Mouse (Mus musculus): ENCODE measurements at regions not wholly inside any gene's neighbourhood (a gene's known extent, or its start where the extent isn't known, plus 50 kb on each side); places are given as distances from the start of the nearest gene placed in this dataset.
"Not testable (repeated sequence)": the region's sequence is repeated elsewhere in the genome, so short reads cannot be mapped to it uniquely, and the experiment has no call there.

DNA sequence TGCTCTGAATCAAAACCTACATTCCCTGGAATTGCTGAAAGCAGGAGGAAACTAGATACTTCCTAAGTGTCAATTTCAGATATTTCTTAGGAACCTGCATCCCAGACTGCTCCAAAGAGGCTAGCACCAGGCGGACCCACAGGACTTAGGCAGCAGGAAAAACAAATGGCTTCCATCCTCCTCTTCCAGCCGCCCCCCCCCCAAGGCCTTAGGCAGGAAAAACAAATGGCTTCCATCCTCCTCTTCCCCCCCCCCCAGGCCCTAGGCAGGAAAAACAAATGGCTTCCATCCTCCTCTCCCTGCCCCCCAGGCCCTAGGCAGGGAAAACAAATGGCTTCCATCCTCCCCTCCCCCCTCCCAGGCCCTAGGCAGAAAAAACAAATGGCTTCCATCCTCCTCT is 64.5 kb upstream of the Nap1l2 start:
- no peak for DNase-seq

DNA sequence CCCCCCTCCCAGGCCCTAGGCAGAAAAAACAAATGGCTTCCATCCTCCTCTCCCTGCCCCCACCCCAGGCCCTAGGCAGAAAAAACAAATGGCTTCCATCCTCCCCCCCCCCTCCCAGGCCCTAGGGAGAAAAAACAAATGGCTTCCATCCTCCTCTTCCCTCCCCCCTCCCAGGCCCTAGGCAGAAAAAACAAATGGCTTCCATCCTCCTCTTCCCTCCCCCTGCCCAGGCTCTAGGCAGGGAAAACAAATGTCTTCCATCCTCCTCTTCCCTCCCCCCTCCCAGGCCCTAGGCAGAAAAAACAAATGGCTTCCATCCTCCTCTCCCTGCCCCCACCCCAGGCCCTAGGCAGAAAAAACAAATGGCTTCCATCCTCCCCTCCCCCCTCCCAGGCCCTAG is 65.0 kb upstream of the Nap1l2 start:
- DNase-seq = not testable (repeated sequence)

DNA sequence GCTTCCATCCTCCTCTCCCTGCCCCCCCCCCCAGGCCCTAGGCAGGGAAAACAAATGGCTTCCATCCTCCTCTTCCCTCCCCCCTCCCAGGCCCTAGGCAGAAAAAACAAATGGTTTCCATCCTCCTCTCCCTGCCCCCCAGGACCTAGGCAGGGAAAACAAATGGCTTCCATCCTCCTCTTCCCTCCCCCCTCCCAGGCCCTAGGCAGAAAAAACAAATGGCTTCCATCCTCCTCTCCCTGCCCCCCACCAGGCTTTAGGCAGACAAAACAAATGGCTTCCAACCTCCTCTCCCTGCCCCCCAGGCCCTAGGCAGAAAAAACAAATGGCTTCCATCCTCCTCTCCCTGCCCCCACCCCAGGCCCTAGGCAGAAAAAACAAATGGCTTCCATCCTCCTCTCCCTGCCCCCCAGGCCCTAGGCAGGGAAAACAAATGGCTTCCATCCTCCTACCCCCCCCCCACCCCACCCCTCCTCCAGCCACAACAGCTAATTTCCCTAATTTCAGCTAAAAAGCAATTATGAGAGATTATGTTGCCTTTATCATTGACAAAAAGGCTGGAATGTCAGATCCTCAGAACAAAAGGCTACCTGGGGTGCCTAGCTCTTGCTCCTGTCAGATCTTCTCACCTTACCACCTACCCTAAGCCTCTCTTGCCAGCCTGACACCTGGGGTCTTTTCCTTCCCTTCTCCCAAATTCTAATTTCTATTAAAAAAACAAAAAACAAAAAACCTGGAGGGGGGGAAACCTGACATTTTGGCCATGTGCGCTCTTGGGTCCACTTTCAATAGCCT is 65.8 kb upstream of the Nap1l2 start:
- DNase-seq = not testable (repeated sequence)

DNA sequence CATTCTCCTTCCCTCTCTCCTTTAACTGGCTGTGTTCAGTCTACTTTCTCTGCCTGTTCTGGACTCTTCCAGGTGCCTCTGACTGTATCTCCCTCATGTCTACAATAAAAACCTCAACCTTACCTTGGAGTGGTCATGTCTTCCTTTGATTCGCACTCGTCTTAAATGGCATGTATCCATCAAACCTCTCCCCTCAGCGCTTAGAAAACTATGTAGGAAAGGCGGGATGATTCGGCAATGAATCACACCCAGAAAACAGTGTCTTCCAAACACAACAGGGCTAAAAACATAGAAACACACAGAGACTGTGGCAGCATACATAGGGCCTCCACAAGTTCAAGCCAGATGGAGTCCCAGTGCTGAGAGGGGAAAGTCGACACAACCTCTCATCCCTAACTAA is 66.4 kb upstream of the Nap1l2 start:
- DNase-seq = no peak

DNA sequence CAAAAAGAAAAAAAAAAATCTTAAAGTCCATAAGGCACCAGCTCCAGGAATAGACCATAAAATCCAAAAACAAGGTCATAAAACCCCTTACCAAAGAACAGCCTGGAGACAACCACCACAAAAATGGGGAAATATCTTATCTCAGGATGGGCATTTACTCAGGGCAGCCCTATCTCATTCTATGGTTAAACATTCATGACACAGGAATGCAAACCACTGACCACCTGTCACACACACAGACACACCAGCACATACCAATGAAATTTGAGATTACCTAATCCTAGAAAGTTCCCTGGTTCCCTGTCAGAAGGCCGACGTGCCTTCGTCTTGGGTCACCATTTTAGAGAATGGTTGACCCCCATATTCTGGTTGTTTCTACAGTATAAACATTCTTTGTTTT is 66.3 kb upstream of the Cdx4 start:
- DNase-seq = no peak

DNA sequence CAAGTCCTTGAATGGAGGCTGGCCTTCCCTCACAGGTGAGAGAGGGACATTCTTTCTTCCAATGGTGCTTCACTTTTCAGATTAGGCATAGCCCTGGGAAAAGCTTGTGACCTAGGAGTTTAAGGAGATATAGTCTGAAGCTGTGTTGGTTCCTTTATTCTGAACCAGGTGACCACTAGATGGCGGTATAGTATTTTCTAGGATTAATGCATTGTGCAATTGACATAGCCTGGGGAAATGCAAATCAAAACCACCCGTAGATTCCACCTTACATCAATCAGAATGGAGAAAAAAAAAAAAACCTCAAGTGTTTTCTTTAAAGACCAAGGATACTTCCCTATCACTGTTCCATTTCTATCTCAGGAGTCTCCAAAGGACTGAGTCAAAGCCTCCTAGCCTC is 61.3 kb upstream of the Cdx4 start:
- DNase-seq = peak; percentile 5 to 48

Data from kidney, postnatal 36 days (tissue).